Mouse (Mus musculus): ENCODE results near the gene Pnpla8. TPM values are rescaled to one million over a fixed set of nuclear protein-coding genes. Genes with fewer than 3 reads are reported as not detected.

Gene Pnpla8
- polyA plus RNA-seq, 1 experiment from 2014 or later = 55.7 TPM

GRCm38 (mm10) chr12:44337136-44337640, 116.0 kb downstream of the Pnpla8 start:
- peak overlapping the region; percentile 90 for H3K27ac ChIP-seq (replicated peaks)

DNA sequence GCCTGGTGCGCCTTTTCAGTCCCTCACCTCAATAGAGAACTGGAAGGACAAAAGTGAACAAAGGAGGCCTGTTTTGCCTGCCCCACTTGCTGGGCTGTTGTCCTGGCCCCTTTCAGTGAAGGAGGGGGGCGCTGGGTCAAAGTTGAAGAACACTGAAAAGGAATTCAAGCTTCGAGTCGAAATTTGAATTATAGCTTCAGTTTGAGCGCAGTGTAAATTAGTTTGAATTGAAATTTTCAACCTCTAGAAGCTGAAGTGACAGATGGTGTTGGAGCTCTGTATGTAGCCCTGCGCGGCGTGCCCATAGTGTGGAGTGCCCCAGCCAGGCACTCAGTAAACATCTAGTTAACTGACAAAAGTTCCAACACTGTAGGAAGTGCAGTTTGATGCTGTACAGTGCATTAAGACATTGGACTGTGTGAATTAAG, 117.0 kb downstream of the Pnpla8 start:
- DNase-seq (ENCODE audit: low spot score) = peak; percentile 64
- WGBS = 21% methylated on average over 8 of the region's 8 CpGs
- Histone ChIP-seq H3K4me3 (peak overlapping the region; percentile 40), H3K4me1 (peaks cover 46% of the 10 kb centered on the region), H3K9me3 (replicated peaks) (no peaks in the 10 kb centered on the region), H3K27me3 (ENCODE audit: low read depth, poor library complexity, severe bottlenecking) (no peaks in the 10 kb centered on the region), H3K36me3 (0 out of 2 replicates have a peak, but pooled peaks cover 2% of the 10 kb centered on the region), H3K27ac (replicated peaks) (peak overlapping the region; percentile 90)

More at GRCm38 (mm10) chr12:44337136-44337640, 116.0 kb downstream of the Pnpla8 start:
- Histone ChIP-seq H3K4me1 (peaks cover 45% of the 10 kb centered on the region), H3K27me3 (ENCODE audit: low read depth, poor library complexity, severe bottlenecking) (peaks cover 2% of the 10 kb centered on the region; the same call in 1 of the 2 replicates), H3K9me3 (replicated peaks) (no peaks in the 10 kb centered on the region), H3K4me3 (no peak overlapping the region), H3K36me3 (0 out of 2 replicates have a peak, but pooled peaks cover 2% of the 10 kb centered on the region)
- no peak for DNase-seq (ENCODE audit: low spot score)
- WGBS = 74% methylated on average over 2 of the region's 2 CpGs

DNA sequence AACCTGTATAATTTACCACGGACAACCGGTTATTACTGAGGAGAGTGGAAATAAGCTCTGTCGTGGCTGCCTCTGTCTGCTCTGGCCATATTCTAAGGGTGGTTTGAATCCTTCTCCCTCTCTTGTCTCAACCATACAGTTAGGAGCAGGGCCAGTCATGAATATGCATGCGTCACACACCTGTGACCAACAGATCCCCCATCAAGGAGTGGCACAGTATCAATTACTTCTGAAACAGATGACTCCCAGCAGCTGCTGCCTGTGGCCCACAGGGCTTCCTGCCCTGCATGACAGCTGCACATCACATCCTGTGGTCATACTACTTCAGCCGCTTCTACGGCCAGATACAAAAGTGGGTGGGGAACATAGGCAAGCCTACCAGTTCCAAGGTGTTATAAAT, 122.9 kb downstream of the Pnpla8 start:
- Histone ChIP-seq H3K9me3 (replicated peaks) (no peaks in the 10 kb centered on the region), H3K27me3 (ENCODE audit: low read depth, poor library complexity, severe bottlenecking) (no peaks in the 10 kb centered on the region), H3K36me3 (no peaks in the 10 kb centered on the region), H3K4me1 (peaks cover 43% of the 10 kb centered on the region), H3K27ac (replicated peaks) (no peak overlapping the region), H3K4me3 (no peak overlapping the region)
- WGBS = 78% methylated on average over 6 of the region's 6 CpGs
- DNase-seq (ENCODE audit: low spot score) = no peak

- Histone ChIP-seq H3K4me1 (peaks cover 31% of the 10 kb centered on the region), H3K27me3 (ENCODE audit: low read depth, poor library complexity, severe bottlenecking) (no peaks in the 10 kb centered on the region), H3K4me3 (no peak overlapping the region), H3K27ac (replicated peaks) (no peak overlapping the region; the same call in 1 of the 2 replicates), H3K9me3 (replicated peaks) (no peaks in the 10 kb centered on the region), H3K36me3 (no peaks in the 10 kb centered on the region)
- WGBS = 49% methylated on average over 5 of the region's 5 CpGs
- no peak for DNase-seq (ENCODE audit: low spot score)
Measured at GRCm38 (mm10) chr12:44345251-44345650, 124.1 kb downstream of the Pnpla8 start.

DNA sequence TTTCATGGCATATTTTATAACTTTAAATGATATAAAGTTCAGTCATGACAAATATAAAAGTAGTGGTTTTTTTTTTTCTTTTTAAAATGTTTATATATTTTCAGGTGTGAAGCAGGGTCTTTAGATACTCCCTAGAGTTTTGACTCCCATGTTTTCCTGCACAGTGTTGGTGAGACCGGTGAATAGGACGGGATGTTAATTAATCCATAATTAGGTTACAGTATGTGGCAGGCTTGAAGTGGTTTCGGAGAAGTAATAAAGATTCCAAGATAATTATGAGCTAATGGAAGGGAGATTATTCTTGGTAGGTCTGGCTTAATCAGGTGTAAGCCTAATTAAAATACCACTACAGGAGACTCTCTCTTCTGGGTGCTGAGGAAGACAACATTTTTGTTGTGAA, 125.0 kb downstream of the Pnpla8 start:
- Histone ChIP-seq H3K9me3 (replicated peaks) (no peaks in the 10 kb centered on the region), H3K36me3 (no peaks in the 10 kb centered on the region), H3K4me1 (peaks cover 28% of the 10 kb centered on the region), H3K4me3 (no peak overlapping the region), H3K27me3 (ENCODE audit: low read depth, poor library complexity, severe bottlenecking) (no peaks in the 10 kb centered on the region), H3K27ac (replicated peaks) (no peak overlapping the region)
- 79% methylated on average over 3 of the region's 3 CpGs for WGBS
- no peak for DNase-seq (ENCODE audit: low spot score)

DNA sequence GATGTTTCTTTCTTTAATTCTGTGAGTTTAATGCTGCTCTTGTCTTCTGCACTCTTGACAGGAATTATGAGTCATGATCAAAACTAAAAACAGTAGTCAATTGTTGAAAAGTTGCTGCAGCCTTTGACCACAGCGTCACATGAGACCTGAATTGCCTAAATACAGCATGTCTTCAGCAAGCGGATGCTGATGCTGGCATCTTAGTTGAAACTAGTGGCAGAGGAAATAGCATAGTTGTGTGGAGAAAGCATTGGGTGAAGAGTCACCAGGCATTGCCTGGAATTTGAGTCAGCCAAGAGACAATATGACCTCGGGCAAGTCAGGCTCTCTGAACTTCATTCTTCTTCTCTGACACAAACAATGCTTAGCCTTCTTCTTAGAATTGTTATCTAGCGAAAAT, 133.9 kb downstream of the Pnpla8 start:
- H3K9me3 ChIP-seq (replicated peaks) = no peaks in the 10 kb centered on the region
- 90% methylated on average over 4 of the region's 4 CpGs for WGBS
- H3K4me3 ChIP-seq = no peak overlapping the region
- H3K36me3 ChIP-seq = no peaks in the 10 kb centered on the region
- H3K27me3 ChIP-seq (ENCODE audit: low read depth, poor library complexity, severe bottlenecking) = peaks cover 35% of the 10 kb centered on the region
- H3K27ac ChIP-seq (replicated peaks) = no peak overlapping the region
- DNase-seq (ENCODE audit: low spot score) = no peak
- H3K4me1 ChIP-seq = peaks cover 29% of the 10 kb centered on the region

- H3K27me3 ChIP-seq (ENCODE audit: low read depth, poor library complexity, severe bottlenecking) = peaks cover 42% of the 10 kb centered on the region
- H3K4me3 ChIP-seq = no peak overlapping the region
- no peaks in the 10 kb centered on the region for H3K9me3 ChIP-seq (replicated peaks)
- WGBS = 20% methylated on average over 3 of the region's 3 CpGs
- DNase-seq (ENCODE audit: low spot score) = peak; percentile 31
- H3K4me1 ChIP-seq = peaks cover 29% of the 10 kb centered on the region
- peak overlapping the region; percentile 67 for H3K27ac ChIP-seq (replicated peaks)
- H3K36me3 ChIP-seq = no peaks in the 10 kb centered on the region
Measured at GRCm38 (mm10) chr12:44357460-44357859, 136.3 kb downstream of the Pnpla8 start.

DNA sequence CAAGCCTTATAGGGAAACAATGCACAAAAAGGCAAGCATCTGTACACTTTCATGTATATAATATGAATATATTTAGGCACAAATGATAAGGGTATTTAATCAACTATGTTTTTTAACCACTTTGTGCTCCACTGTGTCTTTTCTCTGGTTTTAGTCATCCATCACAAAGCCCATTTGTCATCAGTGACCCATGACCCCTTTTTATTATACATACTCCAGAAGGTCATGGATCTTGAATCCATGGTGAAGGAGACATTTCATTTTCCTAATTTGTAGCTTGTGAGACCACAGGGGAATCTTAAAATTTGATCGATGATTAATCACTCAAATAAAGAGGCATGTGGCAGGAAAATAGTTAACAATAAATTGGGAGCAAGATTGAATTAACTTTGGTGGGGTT, 136.7 kb downstream of the Pnpla8 start:
- Histone ChIP-seq H3K4me1 (peaks cover 29% of the 10 kb centered on the region), H3K4me3 (no peak overlapping the region), H3K27ac (replicated peaks) (no peak overlapping the region), H3K9me3 (replicated peaks) (no peaks in the 10 kb centered on the region), H3K36me3 (no peaks in the 10 kb centered on the region), H3K27me3 (ENCODE audit: low read depth, poor library complexity, severe bottlenecking) (peaks cover 42% of the 10 kb centered on the region)
- DNase-seq (ENCODE audit: low spot score) = no peak
- WGBS = 41% methylated on average over 1 of the region's 1 CpGs

DNA sequence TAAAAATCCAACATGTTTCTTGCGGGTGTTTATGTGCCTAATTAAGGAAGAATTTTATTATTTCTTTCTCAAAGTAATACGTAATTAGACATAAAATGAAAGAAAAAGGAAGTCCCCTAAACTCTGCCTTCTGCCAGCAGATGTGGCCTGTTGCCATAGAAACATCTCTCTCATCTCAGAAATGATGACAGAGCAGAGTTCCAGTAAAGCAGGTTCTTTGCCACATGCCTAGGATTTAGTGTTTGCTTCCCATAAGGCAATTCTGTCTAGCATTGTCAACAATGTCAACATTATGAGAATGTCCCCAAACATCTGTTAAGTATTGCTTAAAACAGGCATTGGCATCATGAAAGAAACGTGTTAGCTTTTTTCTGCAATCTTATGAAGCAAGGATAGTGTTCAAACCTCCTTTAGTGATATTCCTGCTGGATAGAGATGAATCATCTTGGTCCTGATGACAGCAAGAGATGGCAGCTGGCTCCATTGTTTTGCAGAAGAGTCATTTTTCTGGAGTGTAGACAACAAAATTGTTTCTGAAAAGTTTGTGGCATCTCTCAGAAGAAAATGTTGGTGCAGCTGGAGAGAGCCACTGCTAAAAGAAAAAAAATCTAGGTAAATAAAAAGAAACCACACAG, 150.0 kb downstream of the Pnpla8 start:
- Histone ChIP-seq H3K36me3 (no peaks in the 10 kb centered on the region), H3K4me1 (peaks cover 34% of the 10 kb centered on the region), H3K27ac (replicated peaks) (no peak overlapping the region), H3K9me3 (replicated peaks) (no peaks in the 10 kb centered on the region), H3K27me3 (ENCODE audit: low read depth, poor library complexity, severe bottlenecking) (no peaks in the 10 kb centered on the region), H3K4me3 (no peak overlapping the region)
- DNase-seq (ENCODE audit: low spot score) = no peak
- 78% methylated on average over 3 of the region's 3 CpGs for WGBS

Small RNA genes within 50 kb of the gene (microRNA-seq; reads per million reads assigned to microRNA genes)
- not detected for gene Mir5627

Other genes starting within 250 kb of the Pnpla8 start
- gene Dnajb9, start 11.0 kb upstream of the Pnpla8 start, polyA plus RNA-seq (2016; fragmentation: Nextera tagmentation; extraction: Ambion mirVana) = 17.6 and 18.7 TPM in 2 replicates
- 31.8 and 51.7 TPM in 2 replicates for gene Nrcam, start 107.5 kb downstream of the Pnpla8 start, polyA plus RNA-seq (2016; fragmentation: Nextera tagmentation; extraction: Ambion mirVana)

All from midbrain, embryonic 10.5 days (tissue).